Mouse (Mus musculus): ENCODE data around the gene Bcl2l11. TPM values are rescaled to one million over a fixed set of nuclear protein-coding genes. Genes with fewer than 3 reads are reported as not detected.

Gene Bcl2l11
- polyA plus RNA-seq, 1 experiment from 2014 or later: 8.6 TPM

GRCm38 (mm10) chr2:128143992-128144391 lies 18.2 kb downstream of the Bcl2l11 start:
- ATAC-seq: no peak
- H3K9me3 ChIP-seq (ENCODE audit: control insufficient read depth, low read length): no peaks in the 10 kb centered on the region
- H3K27ac ChIP-seq (ENCODE audit: low read depth, low read length): no peak overlapping the region
- no peak overlapping the region for H3K4me2 ChIP-seq (ENCODE audit: low read length)
- H3K4me1 ChIP-seq (ENCODE audit: control insufficient read depth, insufficient read depth, low read depth, low read length): peaks cover 10% of the 10 kb centered on the region
- no peak overlapping the region for H3K9ac ChIP-seq (ENCODE audit: low read depth, low read length)
- H3K36me3 ChIP-seq (ENCODE audit: control insufficient read depth, insufficient read depth, low read length): no peaks in the 10 kb centered on the region
- H3K27me3 ChIP-seq (replicated peaks; ENCODE audit: control insufficient read depth, insufficient read depth, low read length): no peaks in the 10 kb centered on the region
- no peak overlapping the region for H3K4me3 ChIP-seq (ENCODE audit: low read length)

DNA sequence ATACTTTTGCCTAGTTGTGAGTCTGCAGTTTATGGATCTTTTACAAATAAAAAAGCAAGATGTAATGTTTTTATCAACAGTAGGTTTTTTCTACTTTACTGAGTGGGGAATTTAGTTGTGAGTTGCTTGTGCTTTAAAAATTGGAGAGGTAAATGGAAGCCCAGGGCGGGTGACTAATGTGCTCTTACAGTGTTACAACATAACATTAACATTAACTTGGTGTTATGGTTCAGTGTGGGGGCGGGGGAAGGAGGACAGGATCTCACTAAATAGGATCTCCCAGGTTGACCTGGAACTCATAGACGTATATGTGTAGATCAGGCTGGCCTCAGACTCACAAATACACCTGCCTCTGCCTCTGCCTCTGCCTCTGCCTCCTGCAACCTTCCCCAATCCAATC lies 19.6 kb downstream of the Bcl2l11 start:
- no peak for ATAC-seq

DNA sequence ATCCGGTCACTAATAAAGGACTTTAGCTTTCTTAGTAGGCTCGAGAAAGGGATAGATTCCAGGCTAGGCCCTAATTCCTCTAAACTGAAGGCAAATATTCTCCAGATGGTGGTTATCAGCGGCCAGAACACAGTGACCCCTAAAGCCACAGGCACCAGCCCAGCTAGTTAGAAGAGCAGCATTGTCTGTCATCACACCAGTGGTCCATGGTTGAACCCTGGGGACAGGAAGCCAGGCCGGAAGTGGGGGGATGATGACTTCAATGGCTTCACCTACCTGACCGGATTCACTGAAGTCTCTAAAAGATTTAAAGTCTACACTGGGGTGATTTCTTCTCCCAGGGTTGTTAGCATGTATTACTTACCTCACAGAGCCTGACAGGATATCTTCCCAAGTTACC lies 23.8 kb downstream of the Bcl2l11 start:
- Histone ChIP-seq H3K4me1 (ENCODE audit: control insufficient read depth, insufficient read depth, low read depth, low read length) (peaks cover 2% of the 10 kb centered on the region; the same call in 1 of the 2 replicates), H3K36me3 (ENCODE audit: control insufficient read depth, insufficient read depth, low read length) (no peaks in the 10 kb centered on the region), H3K4me3 (ENCODE audit: low read length) (no peak overlapping the region), H3K27me3 (replicated peaks; ENCODE audit: control insufficient read depth, insufficient read depth, low read length) (no peaks in the 10 kb centered on the region), H3K4me2 (ENCODE audit: low read length) (no peak overlapping the region), H3K27ac (ENCODE audit: low read depth, low read length) (no peak overlapping the region), H3K9me3 (ENCODE audit: control insufficient read depth, low read length) (no peaks in the 10 kb centered on the region), H3K9ac (ENCODE audit: low read depth, low read length) (no peak overlapping the region)
- no peak for ATAC-seq
- 94% methylated on average over 5 of the region's 5 CpGs for WGBS

More for the DNA sequence above, 19.6 kb downstream of the Bcl2l11 start:
- Histone ChIP-seq H3K9ac (ENCODE audit: low read depth, low read length) (no peak overlapping the region), H3K27ac (ENCODE audit: low read depth, low read length) (no peak overlapping the region), H3K9me3 (ENCODE audit: control insufficient read depth, low read length) (no peaks in the 10 kb centered on the region), H3K4me3 (ENCODE audit: low read length) (no peak overlapping the region), H3K27me3 (replicated peaks; ENCODE audit: control insufficient read depth, insufficient read depth, low read length) (no peaks in the 10 kb centered on the region), H3K4me1 (ENCODE audit: control insufficient read depth, insufficient read depth, low read depth, low read length) (no peaks in the 10 kb centered on the region), H3K4me2 (ENCODE audit: low read length) (no peak overlapping the region), H3K36me3 (ENCODE audit: control insufficient read depth, insufficient read depth, low read length) (no peaks in the 10 kb centered on the region)
- WGBS: 82% methylated on average over 3 of the region's 3 CpGs

DNA sequence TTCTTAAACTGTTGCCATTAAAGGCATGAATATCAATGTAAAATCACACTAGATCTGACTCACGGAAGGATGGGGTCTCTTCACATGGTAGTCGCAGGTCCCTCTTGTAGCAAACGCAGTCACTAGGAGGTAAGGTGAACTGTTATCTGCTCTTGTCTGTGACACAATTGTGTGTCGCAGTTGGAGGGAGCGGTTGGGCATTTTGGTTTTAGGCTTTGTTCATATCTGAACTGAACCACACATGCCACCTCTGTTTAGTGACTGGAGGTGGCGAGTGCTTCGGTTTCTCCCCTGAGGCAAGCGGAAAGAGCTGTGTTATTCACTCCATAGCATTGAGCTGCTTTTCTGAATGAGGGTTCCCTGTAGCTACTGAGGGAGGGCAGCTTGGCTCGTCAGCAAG lies 26.4 kb downstream of the Bcl2l11 start:
- Histone ChIP-seq H3K36me3 (ENCODE audit: control insufficient read depth, insufficient read depth, low read length) (no peaks in the 10 kb centered on the region), H3K27me3 (replicated peaks; ENCODE audit: control insufficient read depth, insufficient read depth, low read length) (no peaks in the 10 kb centered on the region), H3K9ac (ENCODE audit: low read depth, low read length) (no peak overlapping the region), H3K4me3 (ENCODE audit: low read length) (no peak overlapping the region), H3K4me1 (ENCODE audit: control insufficient read depth, insufficient read depth, low read depth, low read length) (peaks cover 6% of the 10 kb centered on the region), H3K4me2 (ENCODE audit: low read length) (no peak overlapping the region), H3K9me3 (ENCODE audit: control insufficient read depth, low read length) (no peaks in the 10 kb centered on the region), H3K27ac (ENCODE audit: low read depth, low read length) (no peak overlapping the region)
- WGBS: 83% methylated on average over 9 of the region's 9 CpGs
- no peak for ATAC-seq

GRCm38 (mm10) chr2:128152845-128153550 lies 27.2 kb downstream of the Bcl2l11 start:
- no peak; the same call in 1 of the 2 replicates for ATAC-seq
- no peaks in the 10 kb centered on the region for H3K36me3 ChIP-seq (ENCODE audit: control insufficient read depth, insufficient read depth, low read length)
- H3K9ac ChIP-seq (ENCODE audit: low read depth, low read length): no peak overlapping the region
- H3K9me3 ChIP-seq (ENCODE audit: control insufficient read depth, low read length): no peaks in the 10 kb centered on the region
- 77% methylated on average over 16 of the region's 16 CpGs for WGBS
- H3K4me2 ChIP-seq (ENCODE audit: low read length): no peak overlapping the region
- H3K4me3 ChIP-seq (ENCODE audit: low read length): no peak overlapping the region
- H3K4me1 ChIP-seq (ENCODE audit: control insufficient read depth, insufficient read depth, low read depth, low read length): peaks cover 6% of the 10 kb centered on the region
- H3K27me3 ChIP-seq (replicated peaks; ENCODE audit: control insufficient read depth, insufficient read depth, low read length): no peaks in the 10 kb centered on the region
- no peak overlapping the region for H3K27ac ChIP-seq (ENCODE audit: low read depth, low read length)

- Histone ChIP-seq H3K4me2 (ENCODE audit: low read length) (no peak overlapping the region), H3K9me3 (ENCODE audit: control insufficient read depth, low read length) (no peaks in the 10 kb centered on the region), H3K27ac (ENCODE audit: low read depth, low read length) (no peak overlapping the region), H3K9ac (ENCODE audit: low read depth, low read length) (no peak overlapping the region), H3K27me3 (replicated peaks; ENCODE audit: control insufficient read depth, insufficient read depth, low read length) (no peaks in the 10 kb centered on the region), H3K36me3 (ENCODE audit: control insufficient read depth, insufficient read depth, low read length) (no peaks in the 10 kb centered on the region), H3K4me3 (ENCODE audit: low read length) (no peak overlapping the region), H3K4me1 (ENCODE audit: control insufficient read depth, insufficient read depth, low read depth, low read length) (peaks cover 6% of the 10 kb centered on the region)
- WGBS: 35% methylated on average over 11 of the region's 11 CpGs
- peak; percentile 62; the same call in 1 of the 2 replicates for ATAC-seq
Measured at GRCm38 (mm10) chr2:128153551-128153910, 27.7 kb downstream of the Bcl2l11 start.

DNA sequence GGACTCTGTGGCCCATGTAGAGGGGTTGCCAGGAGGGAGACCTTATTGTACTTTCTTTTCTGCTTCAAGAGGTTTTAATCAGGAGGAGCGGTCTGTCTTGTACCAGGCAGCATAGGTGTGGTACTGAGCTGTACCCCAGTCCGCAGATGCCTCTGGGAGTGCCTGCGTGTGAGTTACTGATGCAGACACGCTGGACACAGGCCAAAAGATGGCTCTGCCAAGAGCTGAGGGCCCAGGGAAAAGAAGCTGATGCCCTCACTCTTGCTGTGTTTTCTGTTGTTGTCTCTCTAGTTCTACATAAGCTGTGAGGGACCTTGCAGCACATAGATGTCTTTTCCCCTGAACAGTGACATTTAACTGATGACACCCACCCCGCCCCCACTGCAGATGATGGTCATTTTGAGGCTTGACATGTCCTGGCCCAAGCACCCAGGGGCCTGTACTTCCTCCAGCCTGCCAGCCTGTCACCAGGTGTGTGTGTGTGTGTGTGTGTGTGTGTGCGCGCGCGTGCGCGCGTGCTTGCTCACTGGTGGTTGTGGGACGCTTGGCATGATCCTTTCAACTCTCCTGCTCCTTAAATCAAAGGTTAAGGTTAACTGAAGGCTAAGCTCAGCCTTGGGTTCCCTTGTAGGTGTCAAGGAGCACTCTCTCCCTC lies 29.7 kb downstream of the Bcl2l11 start:
- H3K4me1 ChIP-seq (ENCODE audit: control insufficient read depth, insufficient read depth, low read depth, low read length): peaks cover 15% of the 10 kb centered on the region
- 80% methylated on average over 13 of the region's 13 CpGs for WGBS
- H3K27ac ChIP-seq (ENCODE audit: low read depth, low read length): no peak overlapping the region
- no peaks in the 10 kb centered on the region for H3K36me3 ChIP-seq (ENCODE audit: control insufficient read depth, insufficient read depth, low read length)
- no peak for ATAC-seq
- H3K27me3 ChIP-seq (replicated peaks; ENCODE audit: control insufficient read depth, insufficient read depth, low read length): no peaks in the 10 kb centered on the region
- no peaks in the 10 kb centered on the region for H3K9me3 ChIP-seq (ENCODE audit: control insufficient read depth, low read length)
- H3K9ac ChIP-seq (ENCODE audit: low read depth, low read length): no peak overlapping the region
- H3K4me3 ChIP-seq (ENCODE audit: low read length): no peak overlapping the region
- H3K4me2 ChIP-seq (ENCODE audit: low read length): no peak overlapping the region

GRCm38 (mm10) chr2:128156067-128156462 lies 30.2 kb downstream of the Bcl2l11 start:
- H3K9ac ChIP-seq (ENCODE audit: low read depth, low read length): no peak overlapping the region
- H3K4me1 ChIP-seq (ENCODE audit: control insufficient read depth, insufficient read depth, low read depth, low read length): peaks cover 15% of the 10 kb centered on the region
- no peaks in the 10 kb centered on the region for H3K9me3 ChIP-seq (ENCODE audit: control insufficient read depth, low read length)
- H3K4me3 ChIP-seq (ENCODE audit: low read length): no peak overlapping the region
- 0 out of 2 replicates have a peak, but pooled peaks have one; percentile 53 for ATAC-seq
- no peaks in the 10 kb centered on the region for H3K36me3 ChIP-seq (ENCODE audit: control insufficient read depth, insufficient read depth, low read length)
- H3K27me3 ChIP-seq (replicated peaks; ENCODE audit: control insufficient read depth, insufficient read depth, low read length): no peaks in the 10 kb centered on the region
- H3K4me2 ChIP-seq (ENCODE audit: low read length): no peak overlapping the region
- no peak overlapping the region for H3K27ac ChIP-seq (ENCODE audit: low read depth, low read length)
- 62% methylated on average over 5 of the region's 5 CpGs for WGBS

DNA sequence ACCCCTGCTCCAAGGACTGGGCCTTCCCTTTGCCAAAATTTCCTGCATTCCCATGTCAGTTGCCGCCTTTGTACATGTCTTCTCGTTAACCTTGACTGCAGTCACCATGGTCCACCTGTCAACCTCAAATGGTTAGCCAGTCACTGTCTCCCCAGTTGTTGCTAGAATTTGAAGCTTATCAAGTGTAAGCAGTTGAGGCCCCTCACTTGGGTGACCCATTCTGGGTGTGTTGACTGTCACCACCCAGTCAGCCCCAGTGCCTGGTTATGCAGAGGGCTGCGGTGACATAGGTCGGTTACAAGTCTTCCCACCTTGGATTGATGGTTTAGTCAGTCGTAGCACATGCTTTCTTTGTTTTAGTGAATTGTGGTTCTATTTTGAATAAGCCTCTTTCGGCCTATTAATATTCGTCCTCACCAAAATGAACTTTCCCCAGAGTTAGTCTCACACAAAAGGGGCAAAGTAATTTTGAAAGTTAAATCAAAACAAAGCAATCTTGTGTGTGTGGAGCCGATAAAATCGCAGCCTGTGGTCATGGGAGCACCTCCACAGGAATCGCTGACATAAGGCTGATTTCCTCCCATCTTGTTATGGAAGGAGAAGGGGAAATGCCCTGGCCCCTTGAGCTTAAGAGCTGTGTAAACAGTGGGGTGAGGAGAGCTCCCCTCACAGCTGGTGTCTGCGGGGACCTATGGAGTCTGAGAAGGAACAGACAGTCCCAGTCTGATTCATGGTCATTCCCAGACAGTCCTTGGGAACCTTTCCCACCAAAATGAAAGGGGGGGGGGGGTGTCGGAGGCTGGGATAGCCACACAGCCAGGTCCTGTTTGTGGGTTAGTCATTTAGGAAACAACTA lies 30.9 kb downstream of the Bcl2l11 start:
- Histone ChIP-seq H3K9me3 (ENCODE audit: control insufficient read depth, low read length) (no peaks in the 10 kb centered on the region), H3K36me3 (ENCODE audit: control insufficient read depth, insufficient read depth, low read length) (no peaks in the 10 kb centered on the region), H3K4me3 (ENCODE audit: low read length) (no peak overlapping the region), H3K27me3 (replicated peaks; ENCODE audit: control insufficient read depth, insufficient read depth, low read length) (no peaks in the 10 kb centered on the region), H3K4me2 (ENCODE audit: low read length) (no peak overlapping the region), H3K9ac (ENCODE audit: low read depth, low read length) (no peak overlapping the region), H3K4me1 (ENCODE audit: control insufficient read depth, insufficient read depth, low read depth, low read length) (peaks cover 15% of the 10 kb centered on the region), H3K27ac (ENCODE audit: low read depth, low read length) (no peak overlapping the region)
- ATAC-seq: no peak
- 73% methylated on average over 12 of the region's 12 CpGs for WGBS

Measured in hindbrain, embryonic 16.5 days (tissue).